Mouse (Mus musculus) cerebellum, adult (tissue): Measurements from ENCODE around the gene Nr5a1.
A peak's percentile ranks its signal among the peaks of the same experiment; 100 is the strongest.

Experiments used
- ATAC-seq: cut with Nextera tagmentation; 2 replicates; pipeline ENCODE4 v1.9.2; 2017; ENCODE audit warnings: mild to moderate bottlenecking, moderate library complexity, mixed read lengths; ENCODE audit not compliant: insufficient number of reproducible peaks, low FRiP score, low TSS enrichment

The Nr5a1 gene

DNA sequence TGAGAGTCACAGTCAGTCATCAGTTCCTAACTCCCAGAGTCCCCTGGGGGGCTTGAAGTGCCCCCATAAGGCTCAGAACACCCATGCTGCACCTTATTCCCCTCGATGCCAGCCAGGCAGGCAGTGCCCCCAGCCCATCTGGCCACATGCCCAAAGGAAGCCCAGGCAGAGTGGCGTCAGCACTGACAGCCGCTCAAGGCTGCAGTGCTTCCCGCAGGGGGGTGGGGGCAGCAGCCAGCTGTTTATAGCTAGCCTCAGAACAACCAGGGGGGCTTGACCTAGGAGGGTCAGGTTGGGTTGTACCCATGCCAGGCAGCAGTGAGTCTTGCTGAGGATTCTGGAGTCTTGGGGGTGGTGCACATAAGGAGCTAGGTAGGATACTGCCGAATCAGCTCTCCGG, 7.7 kb downstream of the Nr5a1 start:
- no peak for ATAC-seq

DNA sequence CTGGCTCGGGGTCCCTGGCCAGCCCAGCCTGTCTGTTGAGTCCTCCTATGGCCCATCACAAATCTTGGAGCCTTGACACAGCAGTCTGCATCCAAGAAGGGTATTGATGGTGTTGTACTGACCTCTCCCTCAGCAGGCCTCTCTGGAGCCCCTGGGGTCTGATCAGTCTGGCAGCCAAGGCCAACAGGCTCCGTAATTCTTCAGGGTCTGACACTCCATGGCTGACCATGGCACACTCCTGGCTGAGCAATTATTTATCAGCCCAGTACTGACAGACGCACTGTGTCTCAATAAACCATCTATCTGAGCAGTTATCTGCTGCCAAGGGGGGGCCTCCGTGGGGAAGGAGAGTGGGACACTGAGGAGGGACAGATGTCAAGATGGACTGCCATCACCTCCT, 9.3 kb downstream of the Nr5a1 start:
- no peak for ATAC-seq

- ATAC-seq: no peak
These were observed 10.0 kb downstream of the Nr5a1 start for GRCm38 (mm10) chr2:38704336-38704735.

DNA sequence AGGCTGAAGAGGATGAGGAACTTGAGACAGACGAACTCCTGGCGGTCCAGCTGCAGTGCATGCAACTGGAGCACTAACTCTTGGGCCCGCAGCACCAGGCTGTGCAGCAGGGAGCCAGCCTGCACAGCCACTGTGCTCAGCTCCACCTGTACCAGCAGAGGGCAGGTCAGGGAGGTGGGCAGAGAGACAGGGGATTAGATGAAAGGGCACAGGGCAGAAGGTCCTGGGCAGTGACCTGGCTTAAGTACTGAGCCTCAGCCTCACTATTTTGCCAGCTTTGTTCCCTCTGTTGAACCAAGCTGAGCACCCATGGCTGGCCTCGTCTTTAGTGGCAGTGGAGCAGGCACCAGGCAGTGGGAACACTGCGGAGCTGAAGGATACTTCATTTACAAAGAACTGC, 14.2 kb downstream of the Nr5a1 start:
- no peak for ATAC-seq

GRCm38 (mm10) chr2:38698623-38699022, 15.7 kb downstream of the Nr5a1 start:
- no peak for ATAC-seq

GRCm38 (mm10) chr2:38697128-38698120, 16.9 kb downstream of the Nr5a1 start:
- ATAC-seq: no peak

GRCm38 (mm10) chr2:38695770-38696169, 18.6 kb downstream of the Nr5a1 start:
- ATAC-seq: no peak

DNA sequence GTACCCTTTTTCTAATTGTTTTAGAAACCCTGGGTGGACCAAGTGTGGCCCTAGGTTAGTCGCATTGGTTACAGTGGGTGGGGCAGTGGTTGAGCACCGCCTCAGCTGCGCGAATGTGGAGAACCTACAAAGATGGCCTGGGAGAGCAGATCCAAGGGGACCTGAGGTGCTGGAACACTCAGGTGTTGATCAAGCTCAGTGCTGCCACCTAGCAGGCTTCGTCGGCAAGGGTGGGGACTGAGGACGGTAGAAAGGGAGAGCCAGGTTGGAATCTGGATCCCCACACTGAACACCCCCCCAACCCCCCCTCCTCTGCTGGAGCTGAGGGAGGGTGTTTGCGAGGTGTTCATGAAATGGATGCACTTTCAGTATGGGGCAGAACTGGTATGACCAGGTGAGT, 22.8 kb downstream of the Nr5a1 start:
- ATAC-seq: peak; percentile 27; the same call in 1 of the 2 replicates

GRCm38 (mm10) chr2:38689881-38690280, 24.5 kb downstream of the Nr5a1 start:
- no peak for ATAC-seq

- no peak for ATAC-seq
These were observed 25.4 kb downstream of the Nr5a1 start for GRCm38 (mm10) chr2:38688791-38689520.

DNA sequence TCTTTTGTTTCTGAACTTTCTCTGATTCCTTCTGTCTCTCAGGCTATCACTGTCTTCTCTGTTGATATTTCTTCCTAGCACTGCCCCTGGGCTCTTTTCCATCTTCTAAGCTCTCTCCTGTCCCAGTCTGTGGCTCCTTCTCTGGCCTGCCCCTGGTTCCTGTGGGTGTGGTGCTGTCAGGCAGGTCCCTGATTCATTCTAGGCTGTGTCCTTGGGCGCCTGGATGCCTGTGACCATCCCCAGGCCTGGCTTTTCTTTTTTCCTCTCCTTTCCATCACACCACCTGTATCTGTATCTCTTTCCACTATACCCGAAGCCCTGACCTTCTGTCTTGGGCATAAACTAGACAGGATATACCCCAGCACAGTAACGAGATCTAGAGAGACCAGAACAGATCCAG, 28.6 kb downstream of the Nr5a1 start:
- no peak for ATAC-seq

GRCm38 (mm10) chr2:38683083-38683482, 31.3 kb downstream of the Nr5a1 start:
- no peak for ATAC-seq

DNA sequence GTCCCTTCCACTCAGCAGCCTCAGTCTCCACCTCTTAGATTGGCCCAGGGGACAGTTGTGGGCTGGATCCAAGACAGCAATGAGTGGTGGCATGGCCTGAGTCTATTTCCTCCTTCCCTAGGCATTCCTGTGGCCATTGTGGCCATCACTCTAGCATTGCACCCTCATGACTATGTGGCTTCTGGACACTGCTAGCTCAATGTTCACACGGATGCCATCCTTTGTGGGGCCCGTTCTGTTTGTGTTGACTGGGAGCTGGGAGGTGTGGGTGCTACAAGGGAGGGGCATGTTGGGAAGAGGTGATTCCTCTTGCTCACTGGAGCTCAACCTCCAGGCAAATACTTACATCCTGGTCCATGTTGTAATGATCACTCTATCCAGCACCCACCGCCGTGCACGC, 32.1 kb downstream of the Nr5a1 start:
- ATAC-seq: no peak

GRCm38 (mm10) chr2:38678947-38679346, 35.4 kb downstream of the Nr5a1 start:
- ATAC-seq: no peak

- no peak for ATAC-seq
These were observed 38.9 kb downstream of the Nr5a1 start for GRCm38 (mm10) chr2:38675366-38675969.

DNA sequence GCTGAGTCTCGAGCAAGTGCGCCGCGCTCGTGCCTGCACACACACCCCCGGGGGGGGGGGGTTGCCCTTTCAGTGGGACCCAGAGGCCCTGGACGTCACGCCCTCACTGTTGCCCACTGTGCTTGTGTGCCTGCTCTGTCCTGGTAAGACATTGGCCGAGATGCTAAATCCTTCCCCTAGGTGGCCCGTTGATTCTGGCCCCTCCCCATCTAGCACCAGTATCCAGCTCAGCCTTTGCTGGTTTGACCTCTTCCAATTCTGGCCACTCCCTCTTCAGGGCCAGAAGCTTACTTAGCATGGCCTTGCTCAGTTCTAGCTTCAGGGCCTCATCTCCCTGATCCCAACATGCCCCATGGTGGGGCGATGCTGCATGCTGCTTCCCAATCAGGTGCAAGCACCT, 41.8 kb downstream of the Nr5a1 start:
- no peak for ATAC-seq

DNA sequence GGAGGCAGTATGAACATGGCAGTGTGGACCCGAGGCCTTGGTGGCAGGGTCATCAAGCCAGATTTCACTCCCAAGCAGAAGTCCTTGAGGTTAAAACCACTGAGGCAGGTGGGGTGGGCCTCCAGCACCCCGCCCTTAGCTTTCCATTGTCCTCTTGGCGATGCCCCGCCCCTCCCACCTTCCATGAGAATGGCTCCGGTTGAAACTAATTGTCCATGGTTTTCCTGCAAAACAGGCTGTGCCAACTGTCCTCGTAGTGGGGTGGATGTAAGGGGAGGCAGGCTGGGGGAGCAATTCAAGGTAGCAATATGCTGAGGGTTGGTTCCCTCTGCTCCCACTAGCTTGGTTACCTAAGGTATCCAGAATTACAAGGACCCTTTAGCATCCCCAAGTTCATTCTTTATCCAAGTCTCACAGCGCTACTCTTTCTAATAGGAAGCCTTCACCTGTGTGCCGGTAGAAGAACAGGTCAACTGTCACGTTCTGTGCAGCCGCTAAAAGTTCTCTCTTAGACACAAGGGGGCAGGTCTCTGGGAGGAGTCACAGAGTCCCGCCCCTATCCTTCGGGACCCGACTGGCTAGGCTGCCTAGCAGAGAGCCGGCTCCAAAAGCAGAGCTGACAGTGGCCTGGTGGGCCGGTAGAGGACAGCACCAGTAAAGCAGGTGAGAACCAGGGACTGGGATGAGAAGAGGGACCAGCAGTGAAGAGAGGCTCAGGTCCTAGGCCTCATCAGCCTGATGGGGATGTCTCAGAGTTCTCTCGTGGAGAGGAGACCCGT, 45.4 kb downstream of the Nr5a1 start:
- ATAC-seq: no peak

DNA sequence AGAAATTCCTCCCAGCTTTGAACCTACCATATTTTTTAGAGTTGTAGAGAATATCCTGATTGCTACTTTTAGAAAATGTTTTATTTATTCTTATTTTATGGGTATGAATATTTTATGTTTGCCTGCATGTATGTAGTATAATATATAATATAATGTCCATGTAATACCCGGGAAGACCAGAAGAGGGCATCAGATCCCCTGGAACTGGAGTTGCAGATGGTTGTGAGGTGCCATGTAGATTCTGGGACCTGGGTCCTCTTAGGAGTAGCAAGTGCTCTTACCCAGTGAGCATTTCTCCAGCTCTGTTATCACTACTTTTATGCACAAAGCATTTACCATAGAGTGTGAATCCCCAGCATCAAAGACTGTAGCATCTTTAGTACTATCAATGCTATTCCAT, 52.9 kb downstream of the Nr5a1 start:
- ATAC-seq: no peak

- ATAC-seq: peak; percentile 96
These were observed 56.0 kb downstream of the Nr5a1 start for GRCm38 (mm10) chr2:38658338-38658836.

GRCm38 (mm10) chr2:38653694-38654093, 60.6 kb downstream of the Nr5a1 start:
- no peak for ATAC-seq
